Mouse (Mus musculus) monocyte, adult 5-6 weeks (primary cell): ENCODE data around the gene Dnal4. TPM values are rescaled to one million over a fixed set of nuclear protein-coding genes. Genes with fewer than 3 reads are reported as not detected.
"Not testable (repeated sequence)": the region's sequence is repeated elsewhere in the genome, so short reads cannot be mapped to it uniquely, and the experiment has no call there.

ENCODE experiments used
- ATAC-seq: fragments of 153-309, 156-312 bp; replicated peaks from 2 replicates; pipeline ENCODE4 v1.8.0; 2017; ENCODE audit warnings: mild to moderate bottlenecking; ENCODE audit not compliant: low TSS enrichment, insufficient number of reproducible peaks, severe bottlenecking, poor library complexity, low FRiP score
- total RNA-seq: library from RNA; stranded (forward); fragments of 200-1000, 200-491, 200-594 nt; gene quantifications from 3 replicates; pipeline ENCODE4 v1.2.3, GENCODE M21; 2017

Gene Dnal4
- total RNA-seq: 8.3 to 15.0 TPM (median 9.1 TPM) in 3 replicates

- ATAC-seq: no peak
Measured at GRCm38 (mm10) chr15:79777749-79778148, at the start of gene Dnal4. Dnal4 (minus strand) TSS chr15:79777849.

GRCm38 (mm10) chr15:79827061-79827777, 49.6 kb upstream of the Dnal4 start:
- ATAC-seq: no peak

GRCm38 (mm10) chr15:79826221-79826935, 48.7 kb upstream of the Dnal4 start:
- no peak for ATAC-seq

GRCm38 (mm10) chr15:79825146-79825825, 47.6 kb upstream of the Dnal4 start:
- ATAC-seq: no peak

- ATAC-seq: no peak
Measured at GRCm38 (mm10) chr15:79823588-79824280, 46.1 kb upstream of the Dnal4 start.

DNA sequence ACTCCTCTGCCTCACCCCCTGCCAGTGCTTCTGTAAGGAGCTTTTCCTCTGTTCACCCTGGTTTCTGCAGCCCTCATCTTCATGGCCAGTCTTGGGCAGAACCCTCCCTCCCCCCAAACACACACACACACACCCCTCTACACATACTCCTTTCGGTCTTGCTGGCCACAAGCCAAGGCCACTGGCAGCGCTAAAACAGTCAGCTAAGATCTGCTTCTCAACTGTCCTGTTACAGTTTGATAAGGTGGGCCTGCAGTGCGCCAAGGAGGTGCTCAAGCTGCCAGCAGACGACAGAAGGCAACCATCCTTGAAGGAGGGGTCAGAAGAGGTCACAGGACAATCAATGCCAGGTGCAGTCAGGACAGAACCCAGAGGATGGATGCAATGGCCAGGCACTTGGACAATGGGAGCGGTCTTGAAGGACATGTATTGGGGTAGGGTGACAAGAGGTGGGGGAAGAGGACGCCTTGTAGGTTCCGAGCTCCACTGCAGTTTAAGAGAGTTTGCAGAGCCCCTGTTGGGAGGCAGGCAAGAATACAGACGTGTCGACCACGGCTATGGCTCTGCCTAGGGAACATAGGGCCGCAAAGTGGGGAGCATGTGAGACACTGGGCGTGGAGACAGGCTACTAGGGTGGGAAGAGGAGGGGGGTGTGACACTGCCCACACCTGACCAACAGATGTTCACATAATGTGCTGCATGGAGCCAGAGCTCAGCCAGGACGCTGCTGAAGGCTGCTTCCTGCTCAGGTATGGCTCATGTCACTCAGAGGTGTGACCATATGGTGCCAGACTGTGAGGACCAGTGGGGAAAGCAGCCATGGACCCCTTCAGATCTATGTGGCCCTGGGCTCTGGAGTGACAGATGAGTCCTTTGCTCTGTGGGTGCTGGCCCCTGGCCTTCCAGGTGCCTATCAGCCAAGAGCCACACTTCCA, 44.9 kb upstream of the Dnal4 start:
- ATAC-seq: no peak

GRCm38 (mm10) chr15:79818325-79818724, 40.7 kb upstream of the Dnal4 start:
- no peak for ATAC-seq

DNA sequence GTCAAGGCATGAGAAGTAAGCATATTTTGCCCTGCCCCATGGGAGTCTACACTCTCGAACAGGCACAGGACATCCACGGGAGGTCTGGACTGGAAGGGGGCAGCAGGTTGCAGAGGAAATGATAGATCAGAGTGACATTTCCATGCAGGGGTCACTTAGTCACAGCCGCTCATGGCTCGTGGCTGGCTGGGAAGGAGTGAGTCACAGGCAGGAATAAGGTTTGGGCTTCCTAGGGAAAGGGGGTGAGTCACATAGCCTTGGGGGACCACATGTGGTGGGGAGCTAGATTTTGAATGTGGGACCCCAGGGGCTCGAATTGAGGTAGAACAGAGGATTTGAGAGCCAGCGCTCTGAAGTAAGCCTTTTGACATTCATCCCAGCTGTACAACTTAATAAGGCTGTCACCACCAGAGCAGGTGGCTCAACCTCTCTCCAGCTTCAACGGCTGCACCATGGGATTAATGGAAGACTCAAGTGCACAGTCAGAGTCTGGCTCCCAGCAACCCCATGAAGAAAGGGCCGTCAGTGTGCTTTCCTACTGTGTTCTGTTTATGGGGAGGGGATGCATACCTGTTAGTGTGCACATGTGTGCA, 36.1 kb upstream of the Dnal4 start:
- ATAC-seq: no peak

DNA sequence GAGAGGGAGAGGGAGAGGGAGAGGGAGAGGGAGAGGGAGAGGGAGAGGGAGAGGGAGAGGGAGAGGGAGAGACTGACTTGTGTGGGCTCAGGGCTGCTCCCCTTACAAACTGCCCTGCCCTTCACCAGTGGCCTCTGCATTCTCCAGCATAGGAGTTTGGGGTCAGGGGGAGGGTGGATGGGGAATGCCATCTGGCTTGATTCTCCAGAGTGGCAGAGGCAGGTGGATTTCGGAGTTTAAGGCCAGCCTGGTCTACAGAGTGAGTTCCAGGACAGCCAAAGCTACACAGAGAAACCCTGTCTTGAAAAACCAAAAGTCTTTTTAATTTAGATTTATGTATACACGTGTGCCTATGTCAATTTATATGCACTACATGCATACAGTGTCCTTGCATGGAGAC, 35.2 kb upstream of the Dnal4 start:
- not testable (repeated sequence) for ATAC-seq

DNA sequence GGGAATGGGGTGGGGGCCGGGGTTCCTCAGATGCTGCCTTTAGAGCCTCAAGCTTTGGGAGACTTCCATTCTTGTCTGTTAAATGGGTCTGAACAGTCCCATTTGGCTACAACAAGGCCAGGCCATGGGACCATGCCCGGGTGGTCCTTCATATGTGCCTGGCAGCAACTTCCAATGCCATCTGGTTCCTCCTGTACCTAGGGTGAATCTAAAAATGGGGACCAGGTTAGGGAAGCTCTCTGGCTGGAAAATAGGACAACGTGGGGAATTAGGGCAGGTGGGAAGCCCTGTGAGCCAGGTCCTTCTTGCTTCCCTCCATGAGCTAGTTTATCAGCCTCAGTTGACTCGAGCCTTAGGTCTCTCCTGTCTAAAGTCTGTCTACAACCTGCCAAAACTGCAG, 33.3 kb upstream of the Dnal4 start:
- no peak for ATAC-seq

DNA sequence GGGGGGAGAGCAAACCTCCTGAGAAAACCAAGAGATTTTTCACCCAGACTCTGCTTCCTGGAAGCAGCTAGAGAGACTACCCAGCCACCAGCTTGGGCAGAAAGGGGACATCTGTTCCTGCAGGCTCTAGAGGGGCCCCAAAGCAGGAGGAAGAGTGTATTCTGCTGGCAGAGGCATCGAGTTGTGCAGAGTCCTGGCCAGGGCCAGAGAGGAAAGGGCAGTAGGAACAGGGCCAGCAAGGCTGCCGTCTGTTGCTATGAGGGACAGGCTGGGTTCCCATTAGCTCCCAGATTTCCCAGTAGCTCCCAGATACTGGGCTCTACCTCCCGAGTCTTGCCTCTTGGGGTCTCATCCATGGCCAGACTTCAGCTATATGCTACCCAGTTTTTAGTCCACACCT, 32.4 kb upstream of the Dnal4 start:
- ATAC-seq: no peak

DNA sequence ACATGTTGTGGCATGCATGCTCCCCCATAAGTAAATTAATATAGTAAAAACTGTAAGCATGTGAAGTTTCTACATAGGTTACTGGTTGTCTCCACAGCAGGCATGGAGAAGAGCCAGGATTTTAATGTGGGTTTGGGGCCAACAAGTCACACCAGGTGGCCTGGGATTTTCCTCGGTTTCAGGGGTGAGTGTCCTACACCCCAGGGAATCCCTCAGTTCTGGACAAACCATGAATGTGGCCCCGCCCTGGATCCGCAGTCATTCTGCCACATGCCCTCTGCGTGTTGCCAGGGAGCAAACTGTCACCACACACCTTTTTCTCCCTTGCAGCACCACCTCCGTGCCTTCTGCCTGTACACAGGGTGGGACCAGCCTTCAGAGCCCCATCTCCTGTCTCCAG, 31.0 kb upstream of the Dnal4 start:
- ATAC-seq: no peak

- ATAC-seq: 0 out of 2 replicates have a peak, but pooled peaks have one; percentile 66
Measured at GRCm38 (mm10) chr15:79808114-79808513, 30.5 kb upstream of the Dnal4 start.

- no peak for ATAC-seq
Measured at GRCm38 (mm10) chr15:79807050-79807449, 29.4 kb upstream of the Dnal4 start.

- no peak for ATAC-seq
Measured at GRCm38 (mm10) chr15:79805246-79805645, 27.6 kb upstream of the Dnal4 start.

- ATAC-seq: no peak
Measured at GRCm38 (mm10) chr15:79804352-79805071, 26.9 kb upstream of the Dnal4 start, which contains the start of gene Nptxr. Nptxr (minus strand) TSS chr15:79804766.
